Mouse (Mus musculus): Measurements from ENCODE around the gene Gpr176.

Gene Gpr176

GRCm38 (mm10) chr2:118236196-118236595, 137.0 kb downstream of the Gpr176 start:
- no peak for DNase-seq (ENCODE audit: low spot score)

GRCm38 (mm10) chr2:118235614-118236013, 137.6 kb downstream of the Gpr176 start:
- no peak for DNase-seq (ENCODE audit: low spot score)

GRCm38 (mm10) chr2:118230544-118230943, 142.7 kb downstream of the Gpr176 start:
- no peak for DNase-seq (ENCODE audit: low spot score)

GRCm38 (mm10) chr2:118228486-118229079, 144.6 kb downstream of the Gpr176 start:
- DNase-seq (ENCODE audit: low spot score): no peak
